Mouse (Mus musculus) liver, embryonic 14.5 days (tissue): ENCODE results near the gene Itpk1.

Experiments
- CTCF ChIP-seq: IDR thresholded peaks from 2 replicates; pipeline ENCODE4 v1.5.1; 2016; ENCODE audit warnings: antibody characterized with exemption, low read depth, control low read depth
- EP300 ChIP-seq: IDR thresholded peaks from 2 replicates; pipeline ENCODE4 v1.6.1; 2016; ENCODE audit warnings: antibody characterized with exemption, low read depth

DNA sequence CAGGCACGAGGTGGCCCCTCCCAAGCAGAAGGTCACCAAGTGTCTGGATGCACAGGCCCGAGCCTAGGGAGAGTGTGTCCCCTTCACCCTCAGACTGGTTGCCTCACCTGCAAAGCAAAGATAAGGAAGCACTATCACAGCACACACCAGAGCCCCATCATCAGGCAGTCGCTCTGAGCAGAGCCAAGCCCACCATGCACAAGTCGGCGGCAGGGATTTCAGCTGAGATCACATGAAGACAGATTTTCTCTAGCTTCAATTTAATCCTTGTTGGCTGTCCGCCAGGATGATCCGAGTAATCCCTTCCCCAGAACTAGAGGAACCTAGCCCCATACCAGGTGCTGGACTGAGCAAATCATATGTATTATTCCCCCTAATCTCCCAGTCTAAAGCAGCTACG lies 73.0 kb downstream of the Itpk1 start:
- TF ChIP-seq CTCF (no peak), EP300 (no peak)
